Mouse (Mus musculus) splenic B cell, adult 2 months (primary cell): Measurements from ENCODE around the gene Slc25a33.
A peak's percentile ranks its signal among the peaks of the same experiment; 100 is the strongest.

Experiments
- DNase-seq: peaks from one replicate; pipeline ENCODE4 v3.0.0-alpha.2; 2011; ENCODE audit warnings: low read depth, low spot score
- H3K27me3 ChIP-seq: 2 replicates; pipeline ENCODE4 v1.6.1; 2012; ENCODE audit warnings: mild to moderate bottlenecking, low read length, moderate library complexity, mixed read lengths; ENCODE audit not compliant: control insufficient read depth, poor library complexity, insufficient read depth, severe bottlenecking
- H3K36me3 ChIP-seq: 2 replicates; pipeline ENCODE4 v1.6.1; 2012; ENCODE audit warnings: mild to moderate bottlenecking, low read length, moderate library complexity, mixed read lengths; ENCODE audit not compliant: control insufficient read depth, poor library complexity, insufficient read depth, severe bottlenecking

Gene Slc25a33

GRCm38 (mm10) chr4:149734246-149734645, 39.8 kb downstream of the Slc25a33 start:
- Histone ChIP-seq H3K36me3 (no peaks in the 10 kb centered on the region), H3K27me3 (no peaks in the 10 kb centered on the region)
- no peak for DNase-seq

GRCm38 (mm10) chr4:149733748-149734147, 40.3 kb downstream of the Slc25a33 start:
- Histone ChIP-seq H3K36me3 (no peaks in the 10 kb centered on the region), H3K27me3 (no peaks in the 10 kb centered on the region)
- no peak for DNase-seq

GRCm38 (mm10) chr4:149732800-149733199, 41.3 kb downstream of the Slc25a33 start:
- DNase-seq: no peak
- no peaks in the 10 kb centered on the region for H3K36me3 ChIP-seq

GRCm38 (mm10) chr4:149732313-149732712, 41.8 kb downstream of the Slc25a33 start:
- no peaks in the 10 kb centered on the region for H3K27me3 ChIP-seq

More at GRCm38 (mm10) chr4:149732800-149733199, 41.3 kb downstream of the Slc25a33 start:
- no peaks in the 10 kb centered on the region for H3K27me3 ChIP-seq

GRCm38 (mm10) chr4:149730827-149731226, 43.2 kb downstream of the Slc25a33 start:
- no peak for DNase-seq
- Histone ChIP-seq H3K27me3 (no peaks in the 10 kb centered on the region), H3K36me3 (no peaks in the 10 kb centered on the region)

More at GRCm38 (mm10) chr4:149732313-149732712, 41.8 kb downstream of the Slc25a33 start:
- no peak for DNase-seq
- H3K36me3 ChIP-seq: no peaks in the 10 kb centered on the region

GRCm38 (mm10) chr4:149728810-149729209, 45.3 kb downstream of the Slc25a33 start:
- no peak for DNase-seq
- no peaks in the 10 kb centered on the region for H3K27me3 ChIP-seq
- H3K36me3 ChIP-seq: no peaks in the 10 kb centered on the region

GRCm38 (mm10) chr4:149727636-149728035, 46.4 kb downstream of the Slc25a33 start:
- no peak for DNase-seq
- no peaks in the 10 kb centered on the region for H3K36me3 ChIP-seq
- no peaks in the 10 kb centered on the region for H3K27me3 ChIP-seq

GRCm38 (mm10) chr4:149725661-149726350, 48.3 kb downstream of the Slc25a33 start:
- peak; percentile 62 for DNase-seq
- no peaks in the 10 kb centered on the region for H3K27me3 ChIP-seq
- no peaks in the 10 kb centered on the region for H3K36me3 ChIP-seq

- Histone ChIP-seq H3K36me3 (no peaks in the 10 kb centered on the region), H3K27me3 (no peaks in the 10 kb centered on the region)
- no peak for DNase-seq
Measured at GRCm38 (mm10) chr4:149724916-149725470, 49.1 kb downstream of the Slc25a33 start.

GRCm38 (mm10) chr4:149723855-149724731, 50.0 kb downstream of the Slc25a33 start:
- DNase-seq: peak; percentile 70
- Histone ChIP-seq H3K27me3 (no peaks in the 10 kb centered on the region), H3K36me3 (no peaks in the 10 kb centered on the region)

GRCm38 (mm10) chr4:149723021-149723390, 51.1 kb downstream of the Slc25a33 start:
- DNase-seq: no peak
- Histone ChIP-seq H3K36me3 (no peaks in the 10 kb centered on the region), H3K27me3 (no peaks in the 10 kb centered on the region)

- Histone ChIP-seq H3K27me3 (no peaks in the 10 kb centered on the region), H3K36me3 (no peaks in the 10 kb centered on the region)
- no peak for DNase-seq
Measured at GRCm38 (mm10) chr4:149722104-149723020, 51.7 kb downstream of the Slc25a33 start.

- Histone ChIP-seq H3K36me3 (no peaks in the 10 kb centered on the region; the same call in 1 of the 2 replicates), H3K27me3 (no peaks in the 10 kb centered on the region)
- no peak for DNase-seq
Measured at GRCm38 (mm10) chr4:149721163-149721562, 52.9 kb downstream of the Slc25a33 start.

- Histone ChIP-seq H3K27me3 (no peaks in the 10 kb centered on the region), H3K36me3 (no peaks in the 10 kb centered on the region; the same call in 1 of the 2 replicates)
- peak; percentile 46 for DNase-seq
Measured at GRCm38 (mm10) chr4:149719686-149720085, 54.4 kb downstream of the Slc25a33 start.
